Mouse (Mus musculus) MEL (cell line): ENCODE data around the gene BC017158. TPM values are rescaled to one million over a fixed set of nuclear protein-coding genes. Genes with fewer than 3 reads are reported as not detected.

Experiments
- DNase-seq: peaks from one replicate; pipeline ENCODE4 v3.0.0; 2011; ENCODE audit warnings: low read depth, low spot score
- H3K27ac ChIP-seq: 2 replicates; pipeline ENCODE4 v1.5.1; 2012; ENCODE audit warnings: low read depth, mild to moderate bottlenecking, control low read depth, low read length, moderate library complexity; ENCODE audit not compliant: control insufficient read depth
- H3K27me3 ChIP-seq, 2 experiments: fragments of 150-350 bp in 1 of 2; sonication (generic) in 1 of 2; 2 replicates each; pipeline ENCODE4 v1.6.1; 2012; ENCODE audit warnings: low read length in 2 of 2, mild to moderate bottlenecking in 2 of 2, improper control_type of control experiment in 1 of 2, moderate library complexity in 1 of 2; ENCODE audit not compliant: insufficient read depth in 2 of 2, control insufficient read depth in 1 of 2
- H3K36me3 ChIP-seq, 2 experiments: 2 replicates each; pipeline ENCODE4 v1.6.1; 2012 to 2014; ENCODE audit warnings: low read length in 2 of 2, improper control_type of control experiment in 1 of 2, inconsistent platforms in 1 of 2, mild to moderate bottlenecking in 1 of 2; ENCODE audit not compliant: insufficient read depth in 2 of 2, control insufficient read depth in 1 of 2
- H3K4me1 ChIP-seq, 2 experiments: fragments of 150-350 bp in 1 of 2; sonication (generic) in 1 of 2; 2 replicates each; pipeline ENCODE4 v1.6.1; 2012; ENCODE audit warnings: low read length in 2 of 2, improper control_type of control experiment in 1 of 2, mild to moderate bottlenecking in 1 of 2; ENCODE audit not compliant: insufficient read depth in 2 of 2, control insufficient read depth in 1 of 2
- H3K4me3 ChIP-seq, 2 experiments: fragments of 150-350 bp in 1 of 2; sonication (generic) in 1 of 2; 2 replicates each; pipeline ENCODE4 v1.5.1; 2012; ENCODE audit warnings: low read depth in 2 of 2, low read length in 2 of 2, mild to moderate bottlenecking in 2 of 2, moderate library complexity in 2 of 2, control low read depth in 1 of 2, improper control_type of control experiment in 1 of 2; ENCODE audit not compliant: control insufficient read depth in 1 of 2, insufficient read depth in 1 of 2
- H3K79me2 ChIP-seq: 2 replicates; pipeline ENCODE4 v1.6.1; 2012; ENCODE audit warnings: mild to moderate bottlenecking, low read length, moderate library complexity; ENCODE audit not compliant: control insufficient read depth, poor library complexity, insufficient read depth
- H3K9ac ChIP-seq: 2 replicates; pipeline ENCODE4 v1.6.1; 2012; ENCODE audit warnings: low read depth, mild to moderate bottlenecking, control low read depth, low read length, moderate library complexity; ENCODE audit not compliant: control insufficient read depth, poor library complexity, severe bottlenecking
- H3K9me3 ChIP-seq: fragments of 150-350 bp; sonication (generic); replicated peaks from 2 replicates; pipeline ENCODE4 v1.6.1; 2012; ENCODE audit warnings: mild to moderate bottlenecking, low read length, improper control_type of control experiment, moderate library complexity; ENCODE audit not compliant: insufficient read depth
- CHD1 ChIP-seq: IDR thresholded peaks from 2 replicates; pipeline ENCODE4 v1.6.1; 2012; ENCODE audit warnings: low read depth, mild to moderate bottlenecking, inconsistent platforms, low read length, improper control_type of control experiment
- CTCF ChIP-seq, 3 experiments: IDR thresholded peaks in 2 of 3; conservative IDR thresholded peaks in 1 of 3; 2 replicates each; pipeline ENCODE4 v1.5.1; 2011 to 2012; ENCODE audit warnings: low read length in 3 of 3, low read depth in 2 of 3, mild to moderate bottlenecking in 2 of 3, improper control_type of control experiment in 1 of 3, inconsistent platforms in 1 of 3, mixed read lengths in 1 of 3, moderate library complexity in 1 of 3; ENCODE audit not compliant: control insufficient read depth in 1 of 3, insufficient read depth in 1 of 3, poor library complexity in 1 of 3, severe bottlenecking in 1 of 3
- E2F4 ChIP-seq: IDR thresholded peaks from 2 replicates; pipeline ENCODE4 v1.6.1; 2011; ENCODE audit warnings: low read depth, low read length, improper control_type of control experiment, borderline replicate concordance
- EP300 ChIP-seq, 2 experiments: IDR thresholded peaks; 2 replicates each; pipeline ENCODE4 v1.6.1; 2011; ENCODE audit warnings: improper control_type of control experiment in 2 of 2, low read length in 2 of 2, low read depth in 1 of 2, mild to moderate bottlenecking in 1 of 2
- GABPA ChIP-seq: IDR thresholded peaks from 2 replicates; pipeline ENCODE4 v1.6.1; 2012; ENCODE audit warnings: low read depth, mild to moderate bottlenecking, inconsistent platforms, low read length, improper control_type of control experiment, moderate library complexity
- JUND ChIP-seq: IDR thresholded peaks from 2 replicates; pipeline ENCODE4 v1.6.1; 2011; ENCODE audit warnings: low read depth, mild to moderate bottlenecking, improper control_type of control experiment, low read length
- MAFK ChIP-seq: IDR thresholded peaks from 2 replicates; pipeline ENCODE4 v1.6.1; 2011; ENCODE audit warnings: low read depth, mild to moderate bottlenecking, low read length, improper control_type of control experiment, borderline replicate concordance
- MAX ChIP-seq: IDR thresholded peaks from 2 replicates; pipeline ENCODE4 v1.6.1; 2011; ENCODE audit warnings: low read length, improper control_type of control experiment
- MXI1 ChIP-seq: IDR thresholded peaks from 2 replicates; pipeline ENCODE4 v1.6.1; 2011; ENCODE audit warnings: mild to moderate bottlenecking, low read depth, low read length, improper control_type of control experiment
- MYB ChIP-seq: IDR thresholded peaks from 2 replicates; pipeline ENCODE4 v1.6.1; 2011; ENCODE audit warnings: mild to moderate bottlenecking, low read depth, low read length, improper control_type of control experiment
- NELFE ChIP-seq: IDR thresholded peaks from 2 replicates; pipeline ENCODE4 v1.6.1; 2011; ENCODE audit warnings: low read depth, low read length, improper control_type of control experiment
- POLR2A ChIP-seq, 2 experiments: IDR thresholded peaks; 2 replicates each; pipeline ENCODE4 v1.6.1; 2011 to 2012; ENCODE audit warnings: low read length in 2 of 2, mild to moderate bottlenecking in 2 of 2, control low read depth in 1 of 2, improper control_type of control experiment in 1 of 2, low read depth in 1 of 2, moderate library complexity in 1 of 2; ENCODE audit not compliant: control insufficient read depth in 1 of 2, insufficient read depth in 1 of 2, poor library complexity in 1 of 2
- POLR2AphosphoS2 ChIP-seq: IDR thresholded peaks from 2 replicates; pipeline ENCODE4 v1.6.1; 2011; ENCODE audit warnings: low read length, improper control_type of control experiment
- RAD21 ChIP-seq: IDR thresholded peaks from 2 replicates; pipeline ENCODE4 v1.6.1; 2011; ENCODE audit warnings: mild to moderate bottlenecking, low read depth, low read length, improper control_type of control experiment
- RCOR1 ChIP-seq: IDR thresholded peaks from 2 replicates; pipeline ENCODE4 v1.6.1; 2012; ENCODE audit warnings: low read depth, mild to moderate bottlenecking, inconsistent platforms, low read length, improper control_type of control experiment
- SIN3A ChIP-seq: IDR thresholded peaks from 2 replicates; pipeline ENCODE4 v1.6.1; 2012; ENCODE audit warnings: low read length, improper control_type of control experiment, inconsistent platforms
- SMC3 ChIP-seq: IDR thresholded peaks from 2 replicates; pipeline ENCODE4 v1.6.1; 2011; ENCODE audit warnings: low read depth, low read length, improper control_type of control experiment
- TCF12 ChIP-seq: IDR thresholded peaks from 2 replicates; pipeline ENCODE4 v1.6.1; 2014; ENCODE audit warnings: low read depth, mild to moderate bottlenecking, inconsistent platforms, low read length, improper control_type of control experiment, moderate library complexity
- USF2 ChIP-seq, 2 experiments: IDR thresholded peaks; 2 replicates each; pipeline ENCODE4 v1.6.1; 2011 to 2012; ENCODE audit warnings: improper control_type of control experiment in 2 of 2, low read length in 2 of 2, borderline replicate concordance in 1 of 2, inconsistent platforms in 1 of 2, low read depth in 1 of 2, mild to moderate bottlenecking in 1 of 2; ENCODE audit not compliant: insufficient read depth in 1 of 2
- polyA plus RNA-seq, 2 experiments: library from polyadenylated mRNA; stranded (reverse) in 1 of 2; unstranded in 1 of 2; fragments of >175 nt in 1 of 2; fragments of >200 nt in 1 of 2; gene quantifications; 2 replicates each; pipeline versions ENCODE4 v1.2.1 to v1.2.4; 2012; ENCODE audit warnings: low replicate concordance in 2 of 2, low read depth in 1 of 2; ENCODE audit not compliant: insufficient read length in 2 of 2, insufficient read depth in 1 of 2, missing spikeins in 1 of 2
- total RNA-seq: library from RNA; depleted of rRNA; stranded (reverse); fragments of 300-350 nt; gene quantifications from 2 replicates; pipeline ENCODE4 v1.2.3, GENCODE M21; 2012

The BC017158 gene
- total and polyA plus RNA-seq, 3 experiments = 19.8 to 41.6 TPM; not detected in 1

GRCm38 (mm10) chr7:128297291-128297616 lies 716 bp downstream of the BC017158 start:
- TF ChIP-seq CHD1 = 0 out of 2 replicates have a peak, but pooled peaks have one; percentile 51
- TF ChIP-seq NELFE = no peak
- no peak for TF ChIP-seq USF2 (IDR thresholded peaks at IDR 0.05; ENCODE audit: borderline replicate concordance in 1 of 2, insufficient read depth in 1 of 2, low read depth in 1 of 2, low read length in 2 of 2)
- no peak for DNase-seq

GRCm38 (mm10) chr7:128296514-128296913 lies 1.5 kb downstream of the BC017158 start:
- TF ChIP-seq MAFK (no peak), POLR2A (IDR thresholded peaks at IDR 0.05; ENCODE audit: control insufficient read depth in 1 of 2, insufficient read depth in 1 of 2, low read depth in 1 of 2, low read length in 2 of 2, poor library complexity in 1 of 2) (no peak), CTCF (IDR thresholded peaks at IDR 0.05 in 2 of 3, conservative IDR thresholded peaks at IDR 0.05 in 1 of 3; ENCODE audit: control insufficient read depth in 1 of 3, insufficient read depth in 1 of 3, low read depth in 2 of 3, low read length in 3 of 3, poor library complexity in 1 of 3, severe bottlenecking in 1 of 3) (no peak), EP300 (IDR thresholded peaks at IDR 0.05; ENCODE audit: low read depth in 1 of 2, low read length in 2 of 2) (no peak), RCOR1 (no peak), MYB (no peak), SIN3A (no peak), JUND (no peak), GABPA (no peak), TCF12 (no peak), POLR2AphosphoS2 (no peak)
- H3K9me3 ChIP-seq = no peaks in the 10 kb centered on the region
- no peak overlapping the region for H3K9ac ChIP-seq
- H3K4me1 ChIP-seq = peaks cover 13 to 24% of the 10 kb centered on the region in 2 experiments
- H3K36me3 ChIP-seq = peaks cover 0 to 40% of the 10 kb centered on the region in 2 experiments; a peak in 3 of 4 replicates
- no peaks in the 10 kb centered on the region for H3K27me3 ChIP-seq
- H3K79me2 ChIP-seq = peaks cover 21% of the 10 kb centered on the region
- DNase-seq = peak; percentile 28
- no peak overlapping the region for H3K27ac ChIP-seq
- no peak overlapping the region for H3K4me3 ChIP-seq

More at GRCm38 (mm10) chr7:128297291-128297616, 716 bp downstream of the BC017158 start:
- Histone ChIP-seq H3K27ac (peak overlapping the region; percentile 79), H3K9ac (peak overlapping the region; percentile 99), H3K4me3 (peak overlapping the region; percentile 62 to 89), H3K9me3 (no peaks in the 10 kb centered on the region), H3K36me3 (peaks cover 0 to 41% of the 10 kb centered on the region in 2 experiments; a peak in 3 of 4 replicates), H3K27me3 (no peaks in the 10 kb centered on the region), H3K79me2 (peaks cover 21% of the 10 kb centered on the region), H3K4me1 (peaks cover 13 to 26% of the 10 kb centered on the region in 2 experiments)

- DNase-seq = no peak
- TF ChIP-seq SMC3 (no peak), RAD21 (no peak), MXI1 (peak; percentile 27; the same call in 1 of the 2 replicates), E2F4 (no peak), MAX (no peak)
- TF ChIP-seq, all 39 proteins: peak for 1
- H3K79me2 ChIP-seq = peaks cover 21% of the 10 kb centered on the region
- H3K36me3 ChIP-seq = peaks cover 0 to 36% of the 10 kb centered on the region in 2 experiments; a peak in 3 of 4 replicates
- H3K27ac ChIP-seq = no peak overlapping the region
- no peaks in the 10 kb centered on the region for H3K27me3 ChIP-seq
- no peak overlapping the region for H3K9ac ChIP-seq
- peaks cover 14 to 28% of the 10 kb centered on the region in 2 experiments for H3K4me1 ChIP-seq
- H3K4me3 ChIP-seq = no peak overlapping the region
- H3K9me3 ChIP-seq = no peaks in the 10 kb centered on the region
These were observed 3.2 kb downstream of the BC017158 start for GRCm38 (mm10) chr7:128294785-128295184.
